Mouse (Mus musculus) testis, adult 2 months (tissue): ENCODE results near the gene Nfe2l2.

Source experiments
- CTCF ChIP-seq: fragments of 200-500 bp; IDR thresholded peaks from 2 replicates; pipeline ENCODE4 v1.5.1; 2012; ENCODE audit warnings: low read depth, mild to moderate bottlenecking, inconsistent platforms, low read length, moderate library complexity; ENCODE audit not compliant: control insufficient read depth, insufficient read depth, insufficient replicate concordance
- POLR2A ChIP-seq: fragments of 200-500 bp; IDR thresholded peaks from 2 replicates; pipeline ENCODE4 v1.6.1; 2012; ENCODE audit warnings: low read depth, mild to moderate bottlenecking, inconsistent platforms, low read length, moderate library complexity; ENCODE audit not compliant: control insufficient read depth

GRCm38 (mm10) chr2:75730052-75730451 lies 25.6 kb upstream of the Nfe2l2 start:
- TF ChIP-seq CTCF (no peak), POLR2A (no peak)
